Mouse (Mus musculus) limb, embryonic 12.5 days (tissue): ENCODE measurements around the gene Etv4. TPM values are rescaled to one million over a fixed set of nuclear protein-coding genes. Genes with fewer than 3 reads are reported as not detected.

ENCODE experiments used
- ATAC-seq: fragments of 200-750 bp; cut with Nextera tagmentation; 2 replicates; pipeline ENCODE4 v1.8.0; 2017; ENCODE audit warnings: low read depth, moderate TSS enrichment; ENCODE audit not compliant: insufficient number of reproducible peaks, insufficient read depth, low FRiP score, low TSS enrichment
- H3K27ac ChIP-seq: fragments of 300-500 bp; sonication (generic); 2 replicates; pipeline ENCODE4 v1.5.1; 2016; ENCODE audit warnings: mild to moderate bottlenecking, moderate library complexity
- H3K27me3 ChIP-seq: fragments of 300-500 bp; sonication (generic); 2 replicates; pipeline ENCODE4 v1.6.1; 2016; ENCODE audit warnings: mild to moderate bottlenecking, moderate library complexity
- H3K36me3 ChIP-seq: fragments of 300-500 bp; sonication (generic); 2 replicates; pipeline ENCODE4 v1.6.1; 2016; ENCODE audit warnings: mild to moderate bottlenecking, moderate library complexity
- H3K4me1 ChIP-seq: fragments of 300-500 bp; sonication (generic); replicated peaks from 2 replicates; pipeline ENCODE4 v1.6.1; 2016
- H3K4me2 ChIP-seq: fragments of 300-500 bp; sonication (generic); 2 replicates; pipeline ENCODE4 v1.6.1; 2016; ENCODE audit warnings: mild to moderate bottlenecking, moderate library complexity
- H3K4me3 ChIP-seq: fragments of 300-500 bp; sonication (generic); replicated peaks from 2 replicates; pipeline ENCODE4 v1.5.1; 2016; ENCODE audit warnings: mild to moderate bottlenecking
- H3K9ac ChIP-seq: fragments of 300-500 bp; sonication (generic); replicated peaks from 2 replicates; pipeline ENCODE4 v1.6.1; 2016; ENCODE audit warnings: mild to moderate bottlenecking, moderate library complexity
- H3K9me3 ChIP-seq: fragments of 300-500 bp; sonication (generic); 2 replicates; pipeline ENCODE4 v1.6.1; 2016; ENCODE audit warnings: mild to moderate bottlenecking, moderate library complexity
- WGBS: fragments of 180-500 bp; shearing (Covaris S2); methylation state at CpG from one replicate; pipeline ENCODE4 v1.1.7; 2016; 5-methylcytosine and 5-hydroxymethylcytosine counted together
- polyA plus RNA-seq: library from polyadenylated mRNA; unstranded; fragments of >200 nt; fragmentation: Nextera tagmentation; extraction: Ambion mirVana; gene quantifications from 2 replicates; pipeline ENCODE4 v1.2.1, GENCODE M21; 2016

The Etv4 gene
- polyA plus RNA-seq, 1 experiment from 2014 or later = 26.2 TPM

DNA sequence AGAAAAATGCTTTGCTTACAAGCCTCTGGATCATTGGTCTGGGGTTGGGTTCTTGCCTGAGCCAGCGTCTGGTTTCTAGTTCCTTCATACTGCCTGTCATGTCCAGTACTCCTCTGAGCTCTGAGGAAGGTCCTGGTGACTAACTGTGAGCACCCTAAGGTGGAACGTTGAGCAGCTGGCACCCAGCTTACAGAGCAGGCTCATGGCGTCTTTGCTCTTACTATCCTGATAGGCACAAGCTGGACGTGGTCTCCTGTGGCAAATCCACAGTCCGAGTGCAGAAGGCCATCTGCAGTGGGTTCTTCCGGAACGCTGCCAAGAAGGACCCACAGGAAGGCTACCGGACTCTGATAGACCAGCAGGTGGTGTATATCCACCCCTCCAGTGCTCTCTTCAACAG lies 20.6 kb downstream of the Etv4 start:
- H3K36me3 ChIP-seq = peaks cover 92% of the 10 kb centered on the region
- H3K4me2 ChIP-seq = no peak overlapping the region
- no peak overlapping the region for H3K27ac ChIP-seq
- H3K27me3 ChIP-seq = no peaks in the 10 kb centered on the region
- H3K4me1 ChIP-seq = no peaks in the 10 kb centered on the region
- no peak overlapping the region for H3K9ac ChIP-seq
- H3K9me3 ChIP-seq = no peaks in the 10 kb centered on the region
- no peak overlapping the region for H3K4me3 ChIP-seq
- ATAC-seq = no peak
- 96% methylated on average over 8 of the region's 8 CpGs for WGBS

DNA sequence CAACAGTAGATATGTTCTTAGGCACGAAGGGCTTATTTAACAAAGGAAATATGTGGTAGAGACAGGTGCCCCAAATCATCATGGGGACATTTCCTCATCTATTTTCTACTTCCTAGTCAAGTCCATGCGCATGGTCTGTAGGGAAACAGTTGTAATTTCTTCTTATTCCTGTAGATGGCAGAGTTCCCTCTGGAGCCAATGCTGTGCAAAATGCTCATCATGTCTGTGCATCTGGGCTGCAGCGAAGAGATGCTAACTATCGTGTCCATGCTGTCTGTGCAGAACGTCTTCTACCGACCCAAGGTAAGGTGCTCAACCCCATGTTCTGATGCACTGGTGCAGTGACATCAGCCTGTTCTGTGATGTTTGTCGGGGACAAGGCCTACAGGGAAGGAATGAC lies 21.4 kb downstream of the Etv4 start:
- H3K9ac ChIP-seq = no peak overlapping the region
- H3K4me3 ChIP-seq = no peak overlapping the region
- no peak overlapping the region for H3K4me2 ChIP-seq
- no peaks in the 10 kb centered on the region for H3K4me1 ChIP-seq
- no peak overlapping the region for H3K27ac ChIP-seq
- 68% methylated on average over 7 of the region's 7 CpGs for WGBS
- ATAC-seq = no peak
- H3K9me3 ChIP-seq = no peaks in the 10 kb centered on the region
- peaks cover 92% of the 10 kb centered on the region for H3K36me3 ChIP-seq
- no peaks in the 10 kb centered on the region for H3K27me3 ChIP-seq

DNA sequence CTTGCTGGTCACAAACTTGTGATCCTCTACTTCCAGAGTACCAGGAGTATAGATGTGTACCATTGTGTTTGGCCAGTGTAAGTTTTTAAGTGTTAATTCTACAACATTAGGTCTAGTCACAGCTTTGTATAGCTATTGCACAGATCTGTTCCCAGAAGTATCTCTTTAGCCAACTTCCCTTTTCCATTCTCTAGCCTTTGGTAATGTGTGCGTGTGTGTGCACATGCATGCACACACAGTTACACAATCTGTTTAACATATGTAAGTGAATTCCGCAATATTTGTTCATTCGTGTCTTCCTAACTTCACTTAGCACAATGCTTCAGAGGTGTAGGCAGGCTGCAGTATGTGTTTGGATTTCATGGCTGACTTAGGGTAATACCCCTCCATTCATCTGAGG lies 25.6 kb downstream of the Etv4 start:
- no peak for ATAC-seq
- Histone ChIP-seq H3K27me3 (no peaks in the 10 kb centered on the region), H3K4me1 (no peaks in the 10 kb centered on the region), H3K9ac (no peak overlapping the region), H3K36me3 (peaks cover 93% of the 10 kb centered on the region), H3K4me3 (no peak overlapping the region), H3K27ac (no peak overlapping the region), H3K4me2 (no peak overlapping the region), H3K9me3 (no peaks in the 10 kb centered on the region)
- WGBS = 89% methylated on average over 3 of the region's 3 CpGs

DNA sequence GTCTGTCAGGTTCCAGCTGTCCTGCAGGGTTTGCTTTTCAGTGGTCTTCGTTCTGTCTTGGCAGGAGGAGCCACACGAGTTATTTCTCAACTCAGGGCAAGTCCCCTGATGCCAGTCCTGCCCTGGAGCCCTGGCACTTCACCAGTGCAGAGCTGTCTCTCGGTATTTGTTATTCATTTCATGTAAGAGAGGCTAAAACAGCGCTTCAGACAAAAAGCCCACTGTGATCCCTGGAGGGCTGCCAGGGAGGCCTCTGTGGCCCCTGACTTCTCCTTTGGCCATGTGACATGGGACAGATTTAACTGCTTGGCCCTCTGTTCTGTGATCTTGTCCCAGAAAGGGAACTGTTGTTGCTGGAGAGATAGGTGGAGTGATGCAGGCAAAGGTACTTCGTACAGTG lies 26.7 kb downstream of the Etv4 start:
- Histone ChIP-seq H3K9ac (no peak overlapping the region), H3K4me1 (no peaks in the 10 kb centered on the region), H3K27ac (no peak overlapping the region), H3K9me3 (no peaks in the 10 kb centered on the region), H3K27me3 (no peaks in the 10 kb centered on the region), H3K4me2 (no peak overlapping the region), H3K4me3 (no peak overlapping the region), H3K36me3 (peaks cover 93% of the 10 kb centered on the region)
- 92% methylated on average over 5 of the region's 5 CpGs for WGBS
- no peak for ATAC-seq

DNA sequence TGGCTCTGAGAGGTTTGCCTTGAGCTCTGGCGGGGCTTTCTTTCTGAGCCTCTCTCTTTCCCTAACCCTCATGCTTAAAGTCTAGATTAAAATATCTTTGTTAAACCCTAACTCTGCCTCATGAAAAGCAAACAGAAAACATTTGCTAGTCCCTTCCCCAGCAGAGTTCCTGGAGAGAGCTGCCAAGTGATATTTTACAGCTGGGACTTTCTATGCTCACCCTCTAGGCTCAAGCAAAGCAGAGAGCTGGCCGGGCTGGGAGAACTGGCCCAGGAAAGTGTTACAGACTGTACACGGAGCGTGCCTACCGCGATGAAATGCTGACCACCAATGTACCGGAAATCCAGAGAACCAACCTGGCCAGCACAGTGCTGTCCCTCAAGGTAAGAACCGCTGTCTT lies 27.8 kb downstream of the Etv4 start:
- ATAC-seq = no peak
- H3K4me2 ChIP-seq = no peak overlapping the region
- H3K9ac ChIP-seq = no peak overlapping the region
- WGBS = 92% methylated on average over 8 of the region's 8 CpGs
- H3K4me3 ChIP-seq = no peak overlapping the region
- peaks cover 99% of the 10 kb centered on the region for H3K36me3 ChIP-seq
- H3K4me1 ChIP-seq = no peaks in the 10 kb centered on the region
- no peaks in the 10 kb centered on the region for H3K27me3 ChIP-seq
- no peaks in the 10 kb centered on the region for H3K9me3 ChIP-seq
- H3K27ac ChIP-seq = no peak overlapping the region

DNA sequence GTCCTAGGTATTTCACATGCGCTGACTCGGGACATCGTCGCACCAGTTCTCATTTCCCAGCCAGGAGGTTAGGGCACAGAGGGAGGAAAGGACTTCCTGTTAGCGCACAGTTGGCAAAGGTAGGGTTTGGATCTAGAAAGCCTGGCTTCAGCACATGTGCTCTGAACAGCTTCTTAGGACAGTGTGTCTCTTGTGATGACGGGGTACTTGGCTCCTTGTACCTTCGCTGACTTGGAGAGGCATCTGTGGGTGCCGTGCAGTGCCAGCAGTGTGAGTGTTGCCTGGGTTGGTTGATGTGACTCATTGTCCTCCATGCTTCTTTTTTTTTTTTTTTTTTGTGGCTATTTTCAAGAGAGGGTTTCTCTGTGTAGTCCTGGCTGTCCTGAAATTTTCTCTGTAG lies 28.6 kb downstream of the Etv4 start:
- 94% methylated on average over 8 of the region's 8 CpGs for WGBS
- no peak overlapping the region for H3K9ac ChIP-seq
- H3K4me2 ChIP-seq = no peak overlapping the region

DNA sequence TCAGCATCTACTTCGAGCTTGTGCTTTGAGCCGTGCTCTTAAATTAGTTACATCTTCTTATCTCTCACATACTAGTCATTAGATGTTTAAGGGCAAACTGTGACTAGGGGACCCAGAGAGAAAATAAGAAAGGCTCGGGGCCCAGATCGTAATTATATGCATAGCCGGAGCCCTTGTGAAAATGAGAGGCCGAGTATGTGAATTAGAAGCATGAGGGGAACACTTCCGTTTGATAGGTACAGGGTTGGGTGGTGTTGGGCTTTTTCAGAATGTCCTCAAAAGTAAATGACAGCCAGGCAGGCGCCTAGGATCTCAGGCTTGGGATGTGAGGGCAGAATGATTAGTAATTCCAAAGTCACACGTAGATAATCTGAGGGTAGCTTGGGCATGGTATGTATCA lies 51.6 kb downstream of the Etv4 start:
- no peak overlapping the region for H3K27ac ChIP-seq
- 34% methylated on average over 9 of the region's 9 CpGs for WGBS

More for the DNA sequence above, 28.6 kb downstream of the Etv4 start:
- H3K36me3 ChIP-seq = peaks cover 99% of the 10 kb centered on the region
- H3K27ac ChIP-seq = no peak overlapping the region
- ATAC-seq = no peak
- no peaks in the 10 kb centered on the region for H3K27me3 ChIP-seq
- no peaks in the 10 kb centered on the region for H3K4me1 ChIP-seq
- no peak overlapping the region for H3K4me3 ChIP-seq
- no peaks in the 10 kb centered on the region for H3K9me3 ChIP-seq

DNA sequence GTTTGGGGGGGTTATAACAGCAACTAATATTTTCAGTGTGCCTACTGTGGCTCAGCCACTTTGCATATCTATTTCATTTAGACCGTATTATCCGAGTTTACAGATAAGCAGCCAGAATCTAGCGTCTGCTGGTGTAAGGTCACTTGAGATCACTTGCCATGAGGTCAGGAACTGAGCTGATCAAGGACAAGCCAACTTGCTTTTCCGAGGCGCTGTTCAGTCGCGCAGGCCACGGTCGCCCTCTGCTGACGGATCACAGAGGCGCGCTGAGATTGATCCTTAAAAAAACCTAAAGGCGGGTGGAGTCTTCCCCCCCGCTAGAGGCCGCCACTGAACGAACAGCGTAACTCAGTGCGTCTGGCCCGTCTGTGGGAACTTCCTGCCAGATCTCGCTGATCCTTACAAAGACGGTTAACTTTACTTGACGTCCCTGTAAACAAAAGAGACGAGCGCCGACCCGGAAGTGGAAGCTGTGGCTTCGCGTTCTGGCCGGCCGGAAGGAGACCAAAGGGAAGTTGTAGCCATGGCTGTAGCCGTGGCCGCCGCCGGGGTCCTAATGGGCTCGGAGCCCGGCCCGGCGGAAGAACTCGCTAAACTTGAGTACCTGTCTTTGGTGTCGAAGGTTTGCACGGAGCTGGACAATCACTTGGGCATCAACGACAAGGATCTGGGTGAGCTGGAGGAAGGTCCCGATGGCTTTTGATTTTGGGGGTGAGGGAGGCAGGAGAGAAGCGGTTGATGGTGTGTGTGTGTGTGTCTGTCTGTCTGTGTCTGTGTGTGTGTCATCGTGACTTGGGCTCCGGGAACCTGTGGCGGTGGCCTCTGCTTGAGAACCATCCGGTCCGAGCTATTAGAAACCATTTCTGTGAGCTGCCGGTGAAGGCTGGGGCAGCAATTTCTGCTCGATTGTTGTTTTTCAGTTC lies 52.4 kb downstream of the Etv4 start, which contains the start of gene Dhx8:
Gene Dhx8 (plus strand): TSS at position 402 of the 923 bp plus-strand sequence.
- peak within 1 kb of the TSS; percentile 75 for H3K9ac ChIP-seq
- ATAC-seq = peak; percentile 96
- under 1% methylated on average over 51 of the region's 51 CpGs for WGBS
- H3K36me3 ChIP-seq = peaks cover 33% of the 10 kb centered on the region
- H3K9me3 ChIP-seq = no peaks in the 10 kb centered on the region
- H3K27me3 ChIP-seq = no peaks in the 10 kb centered on the region
- H3K4me2 ChIP-seq = peak within 1 kb of the TSS; percentile 75
- H3K4me1 ChIP-seq = peaks cover 10% of the 10 kb centered on the region
- H3K27ac ChIP-seq = peak within 1 kb of the TSS; percentile 60
- peak within 1 kb of the TSS; percentile 66 for H3K4me3 ChIP-seq

More for the DNA sequence above, 51.6 kb downstream of the Etv4 start:
- no peaks in the 10 kb centered on the region for H3K27me3 ChIP-seq
- H3K9ac ChIP-seq = peak overlapping the region; percentile 75
- ATAC-seq = no peak
- peak overlapping the region; percentile 75 for H3K4me2 ChIP-seq
- H3K9me3 ChIP-seq = no peaks in the 10 kb centered on the region
- peaks cover 10% of the 10 kb centered on the region for H3K4me1 ChIP-seq
- H3K36me3 ChIP-seq = peaks cover 40% of the 10 kb centered on the region
- peak overlapping the region; percentile 66 for H3K4me3 ChIP-seq

DNA sequence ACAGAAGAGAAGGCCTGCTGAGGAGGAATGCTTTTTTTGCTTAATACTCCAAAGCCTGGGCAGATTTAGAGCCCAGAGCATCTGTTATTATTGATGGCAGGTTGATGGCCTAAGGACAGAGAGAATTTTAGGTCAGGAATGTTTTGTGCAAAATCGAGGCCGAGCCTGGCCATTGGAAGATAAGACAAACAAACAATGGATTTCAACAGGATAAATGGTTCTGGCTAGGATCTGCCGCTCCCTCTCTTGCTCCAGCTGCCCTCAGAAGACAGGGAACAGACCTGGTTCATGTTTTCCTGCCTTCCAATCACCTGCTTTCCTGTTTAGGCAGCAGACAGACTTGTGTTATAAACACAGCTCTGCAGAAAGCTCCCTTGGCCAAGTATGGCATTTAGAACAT lies 55.9 kb downstream of the Etv4 start:
- H3K4me3 ChIP-seq = no peak overlapping the region
- WGBS = 31% methylated on average over 3 of the region's 3 CpGs

DNA sequence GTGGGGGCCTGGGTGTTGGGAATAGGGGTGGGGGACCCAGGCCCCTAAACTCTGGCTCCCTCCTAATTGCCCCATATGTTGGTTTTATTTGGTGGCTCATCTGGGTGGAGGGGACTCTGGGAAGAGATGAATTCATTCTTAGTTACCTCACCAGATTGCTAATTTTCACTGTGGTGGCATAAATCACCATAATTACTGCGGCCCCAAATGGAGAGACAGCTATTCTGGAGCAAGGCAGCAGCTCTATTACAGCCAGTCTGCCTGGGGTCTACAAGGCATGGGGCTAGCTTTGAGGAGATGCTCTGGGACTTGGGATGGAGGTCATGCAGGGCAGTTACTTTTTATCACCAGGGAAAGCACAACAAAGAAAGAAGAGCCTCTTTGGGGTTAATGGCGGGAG lies 58.4 kb downstream of the Etv4 start:
- no peak overlapping the region for H3K27ac ChIP-seq
- 7% methylated on average over 2 of the region's 2 CpGs for WGBS
- no peaks in the 10 kb centered on the region for H3K27me3 ChIP-seq
- H3K4me2 ChIP-seq = no peak overlapping the region
- no peaks in the 10 kb centered on the region for H3K36me3 ChIP-seq
- H3K9me3 ChIP-seq = no peaks in the 10 kb centered on the region
- no peak for ATAC-seq
- no peak overlapping the region for H3K4me3 ChIP-seq
- no peak overlapping the region for H3K9ac ChIP-seq
- H3K4me1 ChIP-seq = peaks cover 5% of the 10 kb centered on the region

More for the DNA sequence above, 55.9 kb downstream of the Etv4 start:
- H3K27me3 ChIP-seq = no peaks in the 10 kb centered on the region
- H3K4me1 ChIP-seq = peaks cover 16% of the 10 kb centered on the region
- H3K9me3 ChIP-seq = no peaks in the 10 kb centered on the region
- H3K27ac ChIP-seq = no peak overlapping the region
- no peaks in the 10 kb centered on the region for H3K36me3 ChIP-seq
- no peak overlapping the region for H3K4me2 ChIP-seq
- no peak for ATAC-seq
- no peak overlapping the region for H3K9ac ChIP-seq

DNA sequence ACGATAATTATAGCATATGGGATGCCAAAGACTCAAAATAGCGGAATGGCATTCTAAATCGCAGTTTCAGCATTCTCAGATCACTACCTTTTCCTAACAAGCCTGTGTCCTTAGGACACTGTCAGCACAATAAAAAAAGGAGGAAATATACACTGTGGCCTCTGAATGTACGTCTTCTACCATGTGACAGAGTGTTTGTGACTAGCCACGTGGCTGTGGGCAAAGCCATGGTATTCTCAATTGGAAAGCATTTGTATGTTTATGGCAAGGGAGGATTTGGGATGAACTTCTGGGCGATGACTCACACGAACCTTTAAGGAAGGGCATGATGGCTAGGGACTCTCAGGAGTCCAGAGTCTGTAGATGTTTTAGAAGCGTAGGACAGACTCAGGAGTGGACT lies 60.1 kb downstream of the Etv4 start:
- Histone ChIP-seq H3K9me3 (no peaks in the 10 kb centered on the region), H3K9ac (no peak overlapping the region), H3K4me2 (no peak overlapping the region), H3K4me3 (no peak overlapping the region), H3K4me1 (peaks cover 5% of the 10 kb centered on the region), H3K36me3 (no peaks in the 10 kb centered on the region), H3K27ac (no peak overlapping the region), H3K27me3 (no peaks in the 10 kb centered on the region; the same call in 1 of the 2 replicates)
- no peak for ATAC-seq
- WGBS = 83% methylated on average over 8 of the region's 8 CpGs
